Mouse (Mus musculus): ENCODE data around the gene Armh4. TPM values are rescaled to one million over a fixed set of nuclear protein-coding genes. Genes with fewer than 3 reads are reported as not detected.

The Armh4 gene
- total RNA-seq, 2 experiments from 2014 or later, result 3.6 to 3.7 TPM

GRCm38 (mm10) chr14:49738441-49739088 is 44.6 kb downstream of the Armh4 start:
- DNase-seq, result no peak

GRCm38 (mm10) chr14:49733950-49734349 is 49.2 kb downstream of the Armh4 start:
- DNase-seq, result no peak

DNA sequence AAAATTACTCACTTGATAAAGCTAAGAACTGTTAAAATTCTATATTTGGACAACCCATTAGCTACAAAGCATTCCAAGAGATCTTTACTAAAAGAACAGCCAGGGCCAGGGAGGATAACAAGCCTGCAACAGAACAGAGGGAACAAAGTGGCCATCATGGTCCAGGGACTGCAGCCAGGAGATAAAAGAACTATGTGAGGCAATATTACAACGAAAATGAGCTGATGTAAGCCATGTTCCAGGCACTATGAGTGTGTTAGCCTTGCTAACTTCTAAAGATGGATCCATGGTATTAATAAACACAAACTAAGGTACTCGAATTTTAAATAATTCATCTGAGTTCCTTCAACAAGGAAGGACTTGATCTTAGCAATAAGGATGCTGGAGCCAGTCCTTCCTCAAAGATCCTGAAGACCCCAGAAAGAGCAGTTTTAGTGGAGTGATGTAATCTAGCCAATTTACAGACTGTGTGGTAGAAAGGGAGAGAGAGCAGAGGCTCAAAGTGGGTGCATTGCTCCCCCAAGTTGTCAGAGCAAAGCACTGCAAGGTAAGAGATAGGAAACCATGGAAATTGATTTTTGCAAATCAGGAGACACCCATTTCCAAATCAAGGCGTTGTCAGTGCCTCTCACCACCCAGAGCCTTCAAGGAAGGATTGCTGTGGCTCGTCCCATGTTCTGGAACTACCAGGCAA is 59.7 kb downstream of the Armh4 start:
- no peak for DNase-seq

DNA sequence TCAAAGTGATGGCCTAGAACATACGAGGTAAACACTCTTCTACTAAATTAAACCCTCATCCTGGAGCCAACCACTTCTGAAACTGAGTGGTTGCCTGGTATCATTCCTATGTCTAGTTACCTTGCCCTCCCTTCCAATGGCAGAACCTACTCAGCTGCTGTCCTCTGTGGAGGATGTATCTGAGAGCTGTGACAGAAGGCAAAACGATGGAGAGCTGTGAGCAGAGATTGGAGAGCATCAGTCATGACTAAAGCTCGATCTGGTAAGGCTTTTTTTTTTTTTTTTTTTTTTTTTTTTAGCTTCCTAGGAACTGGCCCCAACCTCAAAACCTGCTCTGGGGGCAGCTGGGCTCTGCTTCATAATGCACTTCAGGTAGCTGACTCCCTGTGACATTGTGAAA is 60.4 kb downstream of the Armh4 start:
- no peak for DNase-seq

DNA sequence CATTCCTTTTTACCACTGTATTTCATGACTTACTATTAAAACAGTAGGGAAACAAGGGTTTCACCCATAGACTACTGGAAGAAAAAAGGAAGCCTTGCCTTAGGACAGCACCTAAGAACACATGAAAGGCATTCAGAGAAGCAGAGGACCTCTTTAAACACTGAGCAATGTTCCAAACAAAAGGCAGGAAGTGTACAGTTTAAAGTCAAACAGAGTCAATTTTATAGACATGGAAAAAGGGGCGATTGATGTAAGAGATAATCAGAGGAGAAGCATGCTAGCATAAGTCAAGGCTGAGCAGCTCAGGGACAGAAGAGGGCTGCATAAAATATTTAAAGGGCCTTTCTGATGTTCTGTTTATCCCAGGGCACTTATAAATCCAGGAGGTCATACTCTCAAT is 61.9 kb downstream of the Armh4 start:
- no peak for DNase-seq

DNA sequence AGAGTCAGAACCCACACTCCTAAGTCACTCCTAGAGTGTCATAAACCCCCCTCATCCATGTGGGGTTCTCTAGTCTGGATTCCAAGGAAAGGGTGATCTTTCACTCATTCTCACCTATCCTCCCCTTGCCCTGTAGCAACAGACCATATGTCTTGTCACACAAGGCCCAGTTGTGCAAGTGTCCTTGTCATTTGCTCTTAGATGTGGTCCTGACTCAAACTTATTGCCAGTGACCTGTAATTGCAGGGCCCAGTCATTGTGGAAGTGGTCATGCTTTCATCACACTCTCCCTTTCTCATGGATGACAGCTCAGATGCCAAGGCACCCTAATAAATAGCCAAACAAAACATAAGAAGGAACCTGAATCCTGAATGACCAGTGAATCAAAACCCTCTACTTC is 63.5 kb downstream of the Armh4 start:
- DNase-seq, result no peak

- DNase-seq, result peak; percentile 21
Observed at GRCm38 (mm10) chr14:49711016-49711415, 72.2 kb downstream of the Armh4 start.

- DNase-seq, result no peak
Observed at GRCm38 (mm10) chr14:49703432-49704200, 79.6 kb downstream of the Armh4 start.

DNA sequence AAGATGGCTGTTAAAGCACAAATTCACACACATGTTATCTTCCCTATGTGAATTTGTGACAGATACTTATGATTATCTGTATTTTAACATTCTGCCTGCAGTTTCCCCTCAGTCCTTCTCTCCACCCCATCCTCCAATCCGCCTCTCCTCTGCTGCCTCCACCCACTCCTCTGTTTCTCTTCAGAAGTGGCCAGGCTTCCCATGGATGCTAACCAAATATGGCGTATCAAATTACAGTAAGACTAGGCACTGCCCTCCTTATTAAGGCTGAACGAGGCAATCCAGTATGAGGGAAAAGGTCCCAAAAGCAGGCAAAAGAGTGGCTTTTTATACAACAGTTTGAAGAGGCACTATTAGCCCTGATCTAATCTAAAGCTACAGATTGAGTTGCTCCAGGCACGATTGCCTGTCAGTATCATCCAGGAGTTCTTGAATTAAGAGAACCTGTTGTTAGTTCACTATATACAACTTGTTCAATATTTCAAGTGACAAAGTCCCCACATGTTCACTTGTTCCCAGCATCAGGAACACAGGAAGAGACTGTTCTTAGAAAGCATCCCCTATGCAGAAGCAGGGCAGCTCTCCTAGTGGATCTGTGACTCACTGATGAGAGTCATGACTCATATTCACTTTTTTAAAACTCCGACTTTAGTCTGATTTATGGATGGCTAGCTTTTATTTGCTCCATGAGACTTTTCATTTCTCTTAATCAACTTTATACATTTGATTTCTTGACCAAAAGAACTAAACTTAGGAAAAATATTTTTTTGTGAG is 103.5 kb downstream of the Armh4 start:
- DNase-seq, result no peak

GRCm38 (mm10) chr14:49676580-49676979 is 106.6 kb downstream of the Armh4 start:
- DNase-seq, result no peak

DNA sequence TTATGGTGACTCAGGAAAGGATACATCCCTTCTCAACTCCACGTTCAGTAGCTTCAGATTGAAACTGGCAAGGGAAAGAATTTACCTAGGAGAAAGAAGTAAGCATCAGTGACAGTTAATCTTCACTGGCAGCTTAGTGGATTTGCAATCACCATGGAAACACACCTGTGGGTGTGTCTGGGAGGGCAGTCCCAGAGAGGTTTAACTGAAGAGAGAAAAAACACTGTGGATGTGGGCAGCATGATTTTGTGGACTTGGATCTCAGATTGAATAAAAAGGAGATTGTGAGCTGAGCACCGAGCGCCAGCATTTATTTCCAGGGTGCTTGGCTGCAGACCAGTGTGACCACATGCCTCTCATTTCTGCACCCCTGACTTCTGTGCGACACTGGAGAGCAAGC is 122.7 kb downstream of the Armh4 start:
- DNase-seq, result no peak

GRCm38 (mm10) chr14:49649191-49649590 is 134.0 kb downstream of the Armh4 start:
- peak; percentile 64 for DNase-seq

DNA sequence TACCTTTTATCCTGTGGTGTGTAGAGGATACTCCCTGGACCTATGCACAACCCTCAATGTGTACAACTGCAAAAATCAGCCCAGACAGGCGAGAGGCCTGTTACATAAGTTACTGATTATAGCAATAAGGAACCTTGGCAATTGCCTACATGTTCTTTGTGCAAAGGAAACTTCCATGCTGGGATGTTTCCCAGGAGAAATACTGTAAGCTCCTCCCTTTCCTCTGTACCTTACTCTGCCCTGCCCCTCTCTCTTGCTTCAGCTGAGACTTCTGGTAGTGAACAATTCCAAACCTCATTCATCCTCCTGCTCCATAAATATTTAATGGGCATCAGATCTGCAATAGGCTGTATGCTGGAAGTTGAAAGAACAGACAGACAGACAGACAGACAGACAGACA is 145.8 kb downstream of the Armh4 start:
- DNase-seq, result no peak

DNA sequence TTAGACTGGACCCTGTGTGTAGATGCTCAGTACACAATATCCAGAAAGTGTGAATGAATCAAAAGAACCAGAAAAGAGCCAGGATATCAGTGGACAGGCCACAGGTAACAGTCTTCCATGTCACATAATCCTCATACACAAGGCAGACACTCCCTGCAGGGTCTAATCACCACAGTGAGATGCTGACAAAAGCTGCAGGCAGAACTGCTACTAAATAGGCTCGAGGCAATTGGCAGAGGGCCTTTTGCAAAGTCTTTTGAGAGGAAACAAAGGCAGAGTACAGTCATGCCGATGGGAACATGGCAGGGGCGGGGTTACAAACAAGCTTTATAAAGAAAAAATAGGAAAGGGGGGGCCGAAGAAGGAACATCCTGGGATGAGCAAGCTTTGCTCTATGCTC is 157.1 kb downstream of the Armh4 start:
- no peak for DNase-seq

Other genes starting within 250 kb of the Armh4 start
- not detected for gene Olfr722, start 118.6 kb upstream of the Armh4 start, total RNA-seq (2021)
- gene Olfr723, start 148.4 kb upstream of the Armh4 start, total RNA-seq (2021), result not detected
- gene Olfr724, start 179.9 kb upstream of the Armh4 start, total RNA-seq (2021), result not detected

Data from adrenal gland, postnatal 10 days (tissue).